Mouse (Mus musculus): ENCODE measurements around the gene Cyp51.

DNA sequence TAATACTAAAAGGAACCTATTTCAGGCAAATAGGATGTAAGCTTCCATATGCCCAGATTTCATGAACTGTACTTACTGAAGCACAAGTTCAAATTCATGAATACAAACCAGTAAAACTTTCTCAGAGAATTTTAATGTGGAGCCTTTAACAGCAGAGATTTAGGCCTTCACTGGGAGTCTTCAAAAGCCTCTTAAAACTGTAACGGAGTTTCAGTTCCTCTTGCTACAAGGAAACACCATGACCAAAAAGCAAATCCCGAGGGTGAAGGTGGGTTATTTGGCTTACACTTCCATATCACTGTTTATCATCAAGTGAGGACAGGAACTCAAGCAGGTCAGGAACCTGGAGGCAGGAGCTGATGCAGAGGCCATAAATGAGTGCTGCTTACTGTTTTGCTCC, 23.0 kb downstream of the Cyp51 start:
- no peak for TF ChIP-seq CTCF (IDR thresholded peaks at IDR 0.05; ENCODE audit: low read depth)
- TF ChIP-seq EP300 (IDR thresholded peaks at IDR 0.05; ENCODE audit: low read depth), result no peak
